Mouse (Mus musculus): ENCODE measurements around the gene Thrb. TPM values are rescaled to one million over a fixed set of nuclear protein-coding genes. Genes with fewer than 3 reads are reported as not detected.

Thrb gene
- polyA plus RNA-seq, 1 experiment from 2014 or later, result 0.32 TPM

DNA sequence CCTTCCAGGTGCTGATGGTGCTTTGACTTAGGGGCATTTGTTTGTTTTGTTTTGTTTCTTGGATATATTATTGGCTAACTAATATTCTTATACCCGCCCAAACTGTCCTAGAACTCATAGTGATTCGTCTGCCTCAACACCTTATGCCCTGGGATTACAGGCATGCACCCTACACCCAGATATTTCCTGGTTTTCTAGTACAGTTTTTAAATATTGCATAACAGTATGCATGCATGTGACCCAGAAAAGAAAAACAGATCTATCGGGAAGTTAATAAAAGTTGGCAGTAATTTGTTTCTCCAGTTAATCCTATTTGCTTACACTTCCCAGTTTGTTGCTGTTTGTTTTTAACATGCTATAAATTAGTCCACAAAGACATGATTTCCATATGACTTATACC, 225.3 kb downstream of the Thrb start:
- ATAC-seq (replicated peaks; ENCODE audit: low FRiP score) (no peak), DNase-seq (ENCODE audit: low spot score) (no peak)
- H3K9me3 ChIP-seq (ENCODE audit: control insufficient read depth, low read length), result no peaks in the 10 kb centered on the region
- no peak overlapping the region for H3K4me2 ChIP-seq (ENCODE audit: low read depth, low read length, severe bottlenecking)
- H3K27ac ChIP-seq (ENCODE audit: low read depth, low read length), result no peak overlapping the region
- no peak overlapping the region for H3K9ac ChIP-seq (ENCODE audit: low read length)
- H3K36me3 ChIP-seq (ENCODE audit: control insufficient read depth, insufficient read depth, low read length), result no peaks in the 10 kb centered on the region
- no peaks in the 10 kb centered on the region for H3K4me1 ChIP-seq (replicated peaks; ENCODE audit: control insufficient read depth, insufficient read depth, low read length)
- H3K27me3 ChIP-seq (ENCODE audit: control insufficient read depth, insufficient read depth, low read length), result no peaks in the 10 kb centered on the region
- 82% methylated on average over 3 of the region's 3 CpGs for WGBS
- no peak overlapping the region for H3K4me3 ChIP-seq (ENCODE audit: low read depth, low read length)

DNA sequence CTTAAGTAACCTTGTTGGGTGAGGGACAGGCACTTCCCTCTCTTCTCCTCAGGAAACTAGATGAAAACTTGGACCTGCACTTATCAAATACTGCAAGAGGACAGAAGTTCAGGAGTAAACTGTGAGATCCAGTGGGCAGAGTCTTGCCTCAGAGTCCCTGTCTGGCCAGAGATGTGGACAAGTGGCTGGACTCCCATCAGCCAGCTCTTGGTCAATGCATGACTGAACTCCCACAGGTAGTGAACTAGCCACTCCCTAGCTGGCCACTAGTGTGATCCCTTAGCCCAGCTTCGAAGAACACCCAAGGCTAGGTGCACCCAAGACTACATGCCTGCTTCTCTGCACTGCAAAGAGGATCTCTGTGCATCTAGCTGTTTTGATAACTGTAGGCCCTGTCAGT, 234.7 kb downstream of the Thrb start:
- Histone ChIP-seq H3K27me3 (ENCODE audit: control insufficient read depth, insufficient read depth, low read length) (no peaks in the 10 kb centered on the region), H3K4me1 (replicated peaks; ENCODE audit: control insufficient read depth, insufficient read depth, low read length) (no peaks in the 10 kb centered on the region), H3K9me3 (ENCODE audit: control insufficient read depth, low read length) (no peaks in the 10 kb centered on the region), H3K9ac (ENCODE audit: low read length) (no peak overlapping the region), H3K27ac (ENCODE audit: low read depth, low read length) (no peak overlapping the region), H3K4me2 (ENCODE audit: low read depth, low read length, severe bottlenecking) (no peak overlapping the region), H3K4me3 (ENCODE audit: low read depth, low read length) (no peak overlapping the region), H3K36me3 (ENCODE audit: control insufficient read depth, insufficient read depth, low read length) (no peaks in the 10 kb centered on the region)
- WGBS, result 96% methylated on average over 1 of the region's 1 CpGs
- DNase-seq (ENCODE audit: low spot score), result no peak
- no peak for ATAC-seq (replicated peaks; ENCODE audit: low FRiP score)

DNA sequence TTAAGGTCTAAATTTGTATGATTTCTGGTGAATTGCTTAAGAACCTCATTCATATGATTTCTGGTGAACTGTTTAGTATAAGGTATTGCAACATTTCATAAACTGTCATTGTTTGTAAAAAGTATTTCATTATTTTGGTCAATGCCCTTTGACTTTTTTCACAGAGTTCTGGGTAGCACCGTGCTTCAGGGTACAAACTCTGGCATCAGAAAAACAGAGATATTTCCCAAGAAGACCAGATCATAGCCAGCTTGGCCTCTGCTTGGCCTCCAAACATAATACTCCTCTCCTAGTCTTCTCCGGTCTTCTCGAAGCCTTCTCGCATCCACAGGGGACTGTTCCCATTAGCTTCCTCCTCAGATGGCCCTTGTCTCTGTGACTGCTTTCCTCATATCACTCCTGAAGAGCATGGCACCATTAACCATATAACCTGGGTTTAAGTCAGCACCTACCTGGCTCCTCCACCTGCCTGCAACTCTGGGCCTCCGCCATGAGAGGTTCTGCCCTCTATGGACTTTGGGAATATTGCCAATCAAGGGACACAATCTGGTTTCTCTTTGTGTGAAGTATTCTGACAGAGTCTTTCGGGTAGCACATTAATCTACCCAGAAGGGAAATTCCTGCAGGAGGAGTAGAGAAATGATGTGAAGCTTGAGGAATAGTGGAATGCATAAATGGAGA, 239.8 kb downstream of the Thrb start:
- no peaks in the 10 kb centered on the region for H3K4me1 ChIP-seq (replicated peaks; ENCODE audit: control insufficient read depth, insufficient read depth, low read length)
- no peak overlapping the region for H3K27ac ChIP-seq (ENCODE audit: low read depth, low read length)
- 91% methylated on average over 6 of the region's 6 CpGs for whole genome bisulfite sequencing
- H3K36me3 ChIP-seq (ENCODE audit: control insufficient read depth, insufficient read depth, low read length), result no peaks in the 10 kb centered on the region
- DNase-seq (ENCODE audit: low spot score), result no peak
- no peaks in the 10 kb centered on the region for H3K9me3 ChIP-seq (ENCODE audit: control insufficient read depth, low read length)
- no peak overlapping the region for H3K4me2 ChIP-seq (ENCODE audit: low read depth, low read length, severe bottlenecking)
- no peak overlapping the region for H3K9ac ChIP-seq (ENCODE audit: low read length)
- no peak overlapping the region for H3K4me3 ChIP-seq (ENCODE audit: low read depth, low read length)
- no peaks in the 10 kb centered on the region for H3K27me3 ChIP-seq (ENCODE audit: control insufficient read depth, insufficient read depth, low read length)
- ATAC-seq (replicated peaks; ENCODE audit: low FRiP score), result no peak

DNA sequence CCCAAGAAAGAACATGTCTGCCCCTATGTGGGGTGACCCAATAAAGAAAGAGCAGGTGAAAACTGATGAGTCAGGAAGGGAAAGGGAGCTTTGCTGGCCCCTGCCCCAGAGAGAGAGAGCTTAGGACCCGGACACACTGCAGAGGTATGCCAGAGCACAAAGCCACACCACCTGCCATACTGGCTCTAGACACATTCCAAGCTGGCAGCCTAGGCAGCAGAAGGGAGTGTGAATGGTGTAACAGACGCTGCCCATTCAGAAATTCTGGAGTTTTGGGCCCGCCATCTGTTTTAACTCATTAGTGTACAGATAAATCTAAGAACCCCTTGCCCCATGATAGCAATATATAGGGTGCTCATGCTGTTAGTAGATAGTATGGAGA, 240.3 kb downstream of the Thrb start:
- Histone ChIP-seq H3K4me3 (ENCODE audit: low read depth, low read length) (no peak overlapping the region), H3K36me3 (ENCODE audit: control insufficient read depth, insufficient read depth, low read length) (no peaks in the 10 kb centered on the region), H3K9ac (ENCODE audit: low read length) (no peak overlapping the region), H3K27me3 (ENCODE audit: control insufficient read depth, insufficient read depth, low read length) (no peaks in the 10 kb centered on the region), H3K4me2 (ENCODE audit: low read depth, low read length, severe bottlenecking) (no peak overlapping the region), H3K4me1 (replicated peaks; ENCODE audit: control insufficient read depth, insufficient read depth, low read length) (no peaks in the 10 kb centered on the region), H3K9me3 (ENCODE audit: control insufficient read depth, low read length) (no peaks in the 10 kb centered on the region), H3K27ac (ENCODE audit: low read depth, low read length) (no peak overlapping the region)
- WGBS, result 70% methylated on average over 3 of the region's 3 CpGs
- DNase-seq (ENCODE audit: low spot score) (no peak), ATAC-seq (replicated peaks; ENCODE audit: low FRiP score) (0 out of 2 replicates have a peak, but pooled peaks have one; percentile 53)

DNA sequence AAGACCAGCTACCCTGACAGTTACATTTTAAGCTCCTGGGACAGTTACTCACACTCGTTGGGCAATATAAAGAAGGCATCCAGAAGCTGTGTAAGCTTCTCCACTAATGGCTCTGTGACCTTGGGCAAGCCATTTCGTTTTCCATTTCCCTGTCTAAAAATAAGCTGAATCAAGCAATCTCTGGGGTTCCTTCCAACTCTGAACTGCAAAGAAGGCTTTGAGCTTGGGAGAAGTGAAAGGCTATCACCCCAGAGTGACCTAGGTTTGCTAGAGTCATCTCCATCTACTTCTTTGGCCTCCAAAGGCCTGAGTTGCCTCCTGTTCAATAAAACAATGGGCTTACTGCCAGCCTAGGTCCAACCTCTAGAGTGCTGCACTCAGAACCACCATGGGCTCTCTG, 242.4 kb downstream of the Thrb start:
- Histone ChIP-seq H3K27ac (ENCODE audit: low read depth, low read length) (no peak overlapping the region), H3K4me2 (ENCODE audit: low read depth, low read length, severe bottlenecking) (no peak overlapping the region), H3K27me3 (ENCODE audit: control insufficient read depth, insufficient read depth, low read length) (no peaks in the 10 kb centered on the region), H3K4me1 (replicated peaks; ENCODE audit: control insufficient read depth, insufficient read depth, low read length) (no peaks in the 10 kb centered on the region), H3K36me3 (ENCODE audit: control insufficient read depth, insufficient read depth, low read length) (no peaks in the 10 kb centered on the region), H3K9me3 (ENCODE audit: control insufficient read depth, low read length) (no peaks in the 10 kb centered on the region), H3K4me3 (ENCODE audit: low read depth, low read length) (no peak overlapping the region), H3K9ac (ENCODE audit: low read length) (no peak overlapping the region)
- no peak for DNase-seq (ENCODE audit: low spot score)
- ATAC-seq (replicated peaks; ENCODE audit: low FRiP score), result no peak
- 79% methylated on average over 2 of the region's 2 CpGs for WGBS

DNA sequence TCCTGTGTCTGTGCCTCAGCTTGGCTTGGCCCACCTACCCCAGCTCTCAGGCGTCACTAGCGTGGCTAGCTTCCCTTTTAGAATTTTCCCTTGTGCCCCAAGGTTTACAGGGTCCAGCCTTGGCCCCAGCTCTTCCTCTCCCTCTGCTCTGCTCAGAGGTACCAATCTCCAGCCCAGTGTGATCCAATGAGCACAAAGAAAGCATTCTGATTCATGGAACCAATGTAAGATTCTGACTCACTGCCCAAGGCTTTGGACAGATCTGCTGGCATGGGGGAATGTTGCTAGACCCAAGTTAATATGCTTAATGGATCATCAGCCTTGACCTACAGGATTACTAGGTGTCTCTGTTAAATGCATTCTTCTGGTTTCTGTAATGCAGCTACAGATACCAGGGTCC, 243.1 kb downstream of the Thrb start:
- 86% methylated on average over 2 of the region's 2 CpGs for WGBS
- no peak for DNase-seq (ENCODE audit: low spot score)
- Histone ChIP-seq H3K9ac (ENCODE audit: low read length) (no peak overlapping the region), H3K9me3 (ENCODE audit: control insufficient read depth, low read length) (no peaks in the 10 kb centered on the region), H3K36me3 (ENCODE audit: control insufficient read depth, insufficient read depth, low read length) (no peaks in the 10 kb centered on the region), H3K4me1 (replicated peaks; ENCODE audit: control insufficient read depth, insufficient read depth, low read length) (no peaks in the 10 kb centered on the region), H3K4me3 (ENCODE audit: low read depth, low read length) (no peak overlapping the region), H3K27ac (ENCODE audit: low read depth, low read length) (no peak overlapping the region), H3K27me3 (ENCODE audit: control insufficient read depth, insufficient read depth, low read length) (no peaks in the 10 kb centered on the region), H3K4me2 (ENCODE audit: low read depth, low read length, severe bottlenecking) (no peak overlapping the region)
- ATAC-seq (replicated peaks; ENCODE audit: low FRiP score), result no peak

DNA sequence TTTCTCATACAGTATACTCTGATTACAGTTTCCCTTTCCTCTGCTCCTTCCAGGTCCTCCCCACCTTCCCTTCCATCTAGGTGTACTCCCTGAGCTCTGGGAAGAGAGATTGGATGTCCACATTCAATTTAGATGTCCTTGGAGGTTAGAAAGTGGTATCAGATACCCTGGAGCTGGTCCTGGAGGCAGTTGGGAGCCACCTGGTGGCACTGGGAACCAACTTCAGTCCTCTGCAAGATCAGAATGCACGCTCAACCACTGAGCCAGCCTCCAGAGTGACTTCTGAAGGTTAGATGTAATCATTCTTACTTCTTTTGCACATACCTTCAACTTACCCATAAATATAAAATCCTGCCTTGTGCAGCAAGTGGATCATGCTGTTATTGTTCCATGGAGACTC, 244.5 kb downstream of the Thrb start:
- Histone ChIP-seq H3K9me3 (ENCODE audit: control insufficient read depth, low read length) (no peaks in the 10 kb centered on the region), H3K36me3 (ENCODE audit: control insufficient read depth, insufficient read depth, low read length) (no peaks in the 10 kb centered on the region), H3K4me2 (ENCODE audit: low read depth, low read length, severe bottlenecking) (no peak overlapping the region), H3K4me1 (replicated peaks; ENCODE audit: control insufficient read depth, insufficient read depth, low read length) (no peaks in the 10 kb centered on the region), H3K9ac (ENCODE audit: low read length) (no peak overlapping the region), H3K27me3 (ENCODE audit: control insufficient read depth, insufficient read depth, low read length) (no peaks in the 10 kb centered on the region), H3K4me3 (ENCODE audit: low read depth, low read length) (no peak overlapping the region), H3K27ac (ENCODE audit: low read depth, low read length) (no peak overlapping the region)
- ATAC-seq (replicated peaks; ENCODE audit: low FRiP score), result no peak
- 47% methylated on average over 1 of the region's 1 CpGs for WGBS
- no peak for DNase-seq (ENCODE audit: low spot score)

DNA sequence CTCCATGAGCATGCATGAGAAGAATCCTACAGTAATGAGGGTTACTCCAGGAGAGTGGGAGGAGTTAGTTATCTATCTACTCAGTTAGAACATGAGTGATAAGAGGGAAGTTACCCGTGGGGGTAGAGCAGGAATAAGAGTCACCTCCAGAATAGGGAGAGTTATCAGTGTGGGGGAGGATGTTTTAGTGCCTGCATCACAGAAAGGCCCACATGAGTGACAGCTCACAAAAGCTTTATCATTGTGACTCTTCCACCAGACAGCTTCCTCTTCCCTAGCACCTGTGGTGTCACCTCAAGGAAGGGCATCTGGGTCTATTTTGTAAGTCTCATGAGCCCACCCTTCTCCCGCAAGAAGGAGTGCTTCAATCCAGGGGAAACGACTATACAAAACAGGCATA, 245.6 kb downstream of the Thrb start:
- no peak overlapping the region for H3K9ac ChIP-seq (ENCODE audit: low read length)
- no peaks in the 10 kb centered on the region for H3K4me1 ChIP-seq (replicated peaks; ENCODE audit: control insufficient read depth, insufficient read depth, low read length)
- no peak for DNase-seq (ENCODE audit: low spot score)
- no peak overlapping the region for H3K4me2 ChIP-seq (ENCODE audit: low read depth, low read length, severe bottlenecking)
- H3K27ac ChIP-seq (ENCODE audit: low read depth, low read length), result no peak overlapping the region
- 84% methylated on average over 3 of the region's 3 CpGs for WGBS
- H3K36me3 ChIP-seq (ENCODE audit: control insufficient read depth, insufficient read depth, low read length), result no peaks in the 10 kb centered on the region
- ATAC-seq (replicated peaks; ENCODE audit: low FRiP score), result no peak
- H3K9me3 ChIP-seq (ENCODE audit: control insufficient read depth, low read length), result no peaks in the 10 kb centered on the region
- H3K4me3 ChIP-seq (ENCODE audit: low read depth, low read length), result no peak overlapping the region
- H3K27me3 ChIP-seq (ENCODE audit: control insufficient read depth, insufficient read depth, low read length), result no peaks in the 10 kb centered on the region

DNA sequence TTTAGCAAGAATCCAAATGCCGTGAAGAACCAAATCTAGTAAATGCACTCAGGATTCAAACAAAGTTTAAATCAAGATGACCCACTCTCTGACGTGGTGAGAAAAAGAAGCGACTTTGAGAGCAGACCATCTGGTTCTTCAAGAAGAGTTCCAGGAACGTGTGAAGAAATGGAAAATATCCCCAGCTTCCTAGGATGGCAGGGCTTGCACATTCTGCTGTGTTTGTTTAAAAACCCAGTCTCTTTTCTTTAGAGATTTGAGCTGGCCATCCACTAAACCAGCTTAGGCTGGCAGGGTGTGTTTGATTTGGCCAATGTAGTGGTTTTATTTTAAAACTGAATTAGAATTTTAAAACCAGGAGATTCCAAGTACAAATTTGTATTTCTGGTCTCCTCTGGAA, 246.9 kb downstream of the Thrb start:
- H3K4me1 ChIP-seq (replicated peaks; ENCODE audit: control insufficient read depth, insufficient read depth, low read length), result no peaks in the 10 kb centered on the region
- no peak overlapping the region for H3K4me2 ChIP-seq (ENCODE audit: low read depth, low read length, severe bottlenecking)
- no peaks in the 10 kb centered on the region for H3K9me3 ChIP-seq (ENCODE audit: control insufficient read depth, low read length)
- no peak overlapping the region for H3K4me3 ChIP-seq (ENCODE audit: low read depth, low read length)
- no peak overlapping the region for H3K27ac ChIP-seq (ENCODE audit: low read depth, low read length)
- WGBS, result 82% methylated on average over 4 of the region's 4 CpGs
- H3K36me3 ChIP-seq (ENCODE audit: control insufficient read depth, insufficient read depth, low read length), result no peaks in the 10 kb centered on the region
- ATAC-seq (replicated peaks; ENCODE audit: low FRiP score), result no peak
- no peaks in the 10 kb centered on the region for H3K27me3 ChIP-seq (ENCODE audit: control insufficient read depth, insufficient read depth, low read length)
- no peak overlapping the region for H3K9ac ChIP-seq (ENCODE audit: low read length)
- no peak for DNase-seq (ENCODE audit: low spot score)
